Mouse (Mus musculus): ENCODE data around the gene Kcnv2. TPM values are rescaled to one million over a fixed set of nuclear protein-coding genes. Genes with fewer than 3 reads are reported as not detected.

Kcnv2 gene
- polyA plus RNA-seq, 1 experiment from 2014 or later, result 0.39 TPM

DNA sequence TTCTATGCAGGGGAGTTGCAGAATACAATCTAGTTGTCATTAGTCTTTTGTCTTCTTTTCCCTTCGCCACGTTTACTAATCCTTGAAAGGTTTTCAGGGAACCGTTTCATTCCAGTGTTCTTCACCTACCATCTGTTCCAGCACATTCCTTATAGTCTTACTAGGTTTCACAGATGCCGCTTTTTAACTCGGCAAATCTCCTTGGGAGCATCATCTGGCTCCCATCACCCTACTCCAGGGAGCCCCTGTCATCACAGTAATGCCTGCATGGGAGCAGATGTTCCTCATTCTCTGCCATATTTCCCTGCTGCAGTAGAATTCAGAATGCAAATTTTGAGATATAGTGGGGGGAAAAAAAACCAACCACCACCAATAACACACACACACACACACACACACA, 5.1 kb upstream of the Kcnv2 start:
- H3K4me3 ChIP-seq (ENCODE audit: low read length), result no peak overlapping the region
- no peaks in the 10 kb centered on the region for H3K27me3 ChIP-seq (ENCODE audit: insufficient read depth, low read length)
- no peaks in the 10 kb centered on the region for H3K9me3 ChIP-seq (ENCODE audit: low read length)
- no peak for ATAC-seq (ENCODE audit: low FRiP score, low TSS enrichment)
- H3K9ac ChIP-seq (replicated peaks; ENCODE audit: low read length), result no peak overlapping the region
- no peaks in the 10 kb centered on the region for H3K36me3 ChIP-seq (ENCODE audit: insufficient read depth, low read length)
- H3K4me1 ChIP-seq (ENCODE audit: insufficient read depth, low read length), result peaks cover under 1% of the 10 kb centered on the region; the same call in 1 of the 2 replicates
- H3K27ac ChIP-seq (ENCODE audit: low read length), result no peak overlapping the region
- WGBS, result 53% methylated on average over 5 of the region's 5 CpGs
- no peak overlapping the region for H3K4me2 ChIP-seq (replicated peaks; ENCODE audit: low read depth, low read length)

GRCm38 (mm10) chr19:27322911-27323627, 681 bp downstream of the Kcnv2 start:
- no peak for ATAC-seq (ENCODE audit: low FRiP score, low TSS enrichment)
- Histone ChIP-seq H3K4me2 (replicated peaks; ENCODE audit: low read depth, low read length) (no peak overlapping the region), H3K4me3 (ENCODE audit: low read length) (no peak overlapping the region), H3K36me3 (ENCODE audit: insufficient read depth, low read length) (no peaks in the 10 kb centered on the region), H3K27ac (ENCODE audit: low read length) (no peak overlapping the region), H3K4me1 (ENCODE audit: insufficient read depth, low read length) (peaks cover 5% of the 10 kb centered on the region; the same call in 1 of the 2 replicates), H3K9ac (replicated peaks; ENCODE audit: low read length) (0 out of 2 replicates have a peak overlapping the region, but pooled peaks have one; percentile 15), H3K27me3 (ENCODE audit: insufficient read depth, low read length) (no peaks in the 10 kb centered on the region), H3K9me3 (ENCODE audit: low read length) (no peaks in the 10 kb centered on the region)
- 94% methylated on average over 42 of the region's 42 CpGs for WGBS

DNA sequence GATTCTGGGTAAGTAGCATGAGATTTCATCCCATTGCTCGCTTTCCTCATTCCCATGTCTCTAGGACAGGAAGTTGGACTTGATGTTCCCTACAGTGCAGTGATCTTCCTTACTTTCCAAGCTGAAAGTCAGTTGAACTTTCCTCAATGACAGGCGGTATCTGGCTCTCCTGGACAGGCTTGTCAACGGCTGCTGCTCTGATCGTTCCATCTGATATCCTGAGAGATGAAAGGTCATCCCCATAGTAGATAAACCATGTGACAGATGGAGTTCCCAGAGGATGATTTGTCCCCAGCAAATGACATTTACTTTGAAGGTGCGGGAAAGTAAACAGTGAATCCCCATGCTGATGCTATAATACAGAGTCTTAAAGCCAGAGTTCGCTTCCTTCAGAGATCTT, 3.2 kb downstream of the Kcnv2 start:
- H3K36me3 ChIP-seq (ENCODE audit: insufficient read depth, low read length), result no peaks in the 10 kb centered on the region
- peaks cover 5% of the 10 kb centered on the region; the same call in 1 of the 2 replicates for H3K4me1 ChIP-seq (ENCODE audit: insufficient read depth, low read length)
- H3K4me2 ChIP-seq (replicated peaks; ENCODE audit: low read depth, low read length), result no peak overlapping the region
- no peaks in the 10 kb centered on the region for H3K27me3 ChIP-seq (ENCODE audit: insufficient read depth, low read length)
- H3K4me3 ChIP-seq (ENCODE audit: low read length), result no peak overlapping the region
- no peaks in the 10 kb centered on the region for H3K9me3 ChIP-seq (ENCODE audit: low read length)
- H3K9ac ChIP-seq (replicated peaks; ENCODE audit: low read length), result no peak overlapping the region
- ATAC-seq (ENCODE audit: low FRiP score, low TSS enrichment), result no peak
- H3K27ac ChIP-seq (ENCODE audit: low read length), result no peak overlapping the region
- WGBS, result 56% methylated on average over 6 of the region's 6 CpGs

- no peak overlapping the region for H3K4me3 ChIP-seq (ENCODE audit: low read length)
- no peaks in the 10 kb centered on the region for H3K27me3 ChIP-seq (ENCODE audit: insufficient read depth, low read length)
- H3K4me1 ChIP-seq (ENCODE audit: insufficient read depth, low read length), result peaks cover 6% of the 10 kb centered on the region
- H3K27ac ChIP-seq (ENCODE audit: low read length), result no peak overlapping the region
- no peaks in the 10 kb centered on the region for H3K9me3 ChIP-seq (ENCODE audit: low read length)
- WGBS, result 90% methylated on average over 6 of the region's 6 CpGs
- ATAC-seq (ENCODE audit: low FRiP score, low TSS enrichment), result no peak
- no peak overlapping the region for H3K9ac ChIP-seq (replicated peaks; ENCODE audit: low read length)
- no peaks in the 10 kb centered on the region for H3K36me3 ChIP-seq (ENCODE audit: insufficient read depth, low read length)
- H3K4me2 ChIP-seq (replicated peaks; ENCODE audit: low read depth, low read length), result no peak overlapping the region
Observed at GRCm38 (mm10) chr19:27327569-27327968, 5.2 kb downstream of the Kcnv2 start.

DNA sequence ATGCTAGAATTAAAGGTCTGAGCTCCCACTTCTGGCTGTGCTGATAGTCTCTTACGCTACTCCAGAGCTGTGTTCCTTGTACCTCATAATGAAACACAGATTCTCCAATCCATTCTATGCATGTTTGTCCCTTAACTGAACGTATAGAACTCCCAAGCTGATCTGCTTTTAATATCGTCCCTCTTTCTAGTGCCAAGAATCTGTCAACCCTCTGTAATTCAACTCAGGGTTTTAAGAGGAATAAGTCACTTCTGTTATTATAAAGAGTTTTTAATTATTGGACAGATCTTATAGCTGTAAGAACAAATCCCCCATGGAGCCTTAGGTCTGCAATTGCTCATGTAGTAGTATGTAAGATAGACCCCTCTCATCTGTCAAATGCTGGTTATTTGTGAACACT, 5.8 kb downstream of the Kcnv2 start:
- ATAC-seq (ENCODE audit: low FRiP score, low TSS enrichment), result no peak

DNA sequence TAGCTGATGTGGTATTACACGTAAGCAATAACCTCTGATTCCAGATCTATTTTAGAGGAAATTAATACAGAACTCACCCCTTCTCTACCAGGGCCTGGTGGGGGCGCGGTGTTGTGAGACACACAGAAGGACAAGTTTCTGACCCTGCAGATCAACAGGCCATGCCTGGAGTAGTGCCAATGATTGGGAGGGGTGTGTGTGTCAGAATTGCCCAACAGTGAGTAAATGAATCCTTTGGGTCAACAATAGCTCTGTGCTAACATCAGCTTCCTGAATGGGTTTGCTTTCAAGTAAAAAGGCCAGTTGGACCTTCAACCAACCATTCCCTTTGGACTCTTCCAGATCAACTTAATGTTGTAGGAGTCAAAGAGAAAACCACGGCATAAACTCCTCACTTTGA, 6.3 kb downstream of the Kcnv2 start:
- Histone ChIP-seq H3K36me3 (ENCODE audit: insufficient read depth, low read length) (no peaks in the 10 kb centered on the region), H3K4me1 (ENCODE audit: insufficient read depth, low read length) (peaks cover 3% of the 10 kb centered on the region; the same call in 1 of the 2 replicates), H3K4me2 (replicated peaks; ENCODE audit: low read depth, low read length) (no peak overlapping the region), H3K9ac (replicated peaks; ENCODE audit: low read length) (no peak overlapping the region), H3K27ac (ENCODE audit: low read length) (no peak overlapping the region), H3K4me3 (ENCODE audit: low read length) (no peak overlapping the region), H3K27me3 (ENCODE audit: insufficient read depth, low read length) (no peaks in the 10 kb centered on the region), H3K9me3 (ENCODE audit: low read length) (no peaks in the 10 kb centered on the region)
- no peak for ATAC-seq (ENCODE audit: low FRiP score, low TSS enrichment)
- WGBS, result 81% methylated on average over 4 of the region's 4 CpGs

More for the DNA sequence above, 5.8 kb downstream of the Kcnv2 start:
- Histone ChIP-seq H3K9ac (replicated peaks; ENCODE audit: low read length) (no peak overlapping the region), H3K4me1 (ENCODE audit: insufficient read depth, low read length) (peaks cover 3% of the 10 kb centered on the region; the same call in 1 of the 2 replicates), H3K36me3 (ENCODE audit: insufficient read depth, low read length) (no peaks in the 10 kb centered on the region), H3K27me3 (ENCODE audit: insufficient read depth, low read length) (no peaks in the 10 kb centered on the region), H3K4me2 (replicated peaks; ENCODE audit: low read depth, low read length) (no peak overlapping the region), H3K4me3 (ENCODE audit: low read length) (no peak overlapping the region), H3K27ac (ENCODE audit: low read length) (no peak overlapping the region), H3K9me3 (ENCODE audit: low read length) (no peaks in the 10 kb centered on the region)
- WGBS, result 62% methylated on average over 3 of the region's 3 CpGs

DNA sequence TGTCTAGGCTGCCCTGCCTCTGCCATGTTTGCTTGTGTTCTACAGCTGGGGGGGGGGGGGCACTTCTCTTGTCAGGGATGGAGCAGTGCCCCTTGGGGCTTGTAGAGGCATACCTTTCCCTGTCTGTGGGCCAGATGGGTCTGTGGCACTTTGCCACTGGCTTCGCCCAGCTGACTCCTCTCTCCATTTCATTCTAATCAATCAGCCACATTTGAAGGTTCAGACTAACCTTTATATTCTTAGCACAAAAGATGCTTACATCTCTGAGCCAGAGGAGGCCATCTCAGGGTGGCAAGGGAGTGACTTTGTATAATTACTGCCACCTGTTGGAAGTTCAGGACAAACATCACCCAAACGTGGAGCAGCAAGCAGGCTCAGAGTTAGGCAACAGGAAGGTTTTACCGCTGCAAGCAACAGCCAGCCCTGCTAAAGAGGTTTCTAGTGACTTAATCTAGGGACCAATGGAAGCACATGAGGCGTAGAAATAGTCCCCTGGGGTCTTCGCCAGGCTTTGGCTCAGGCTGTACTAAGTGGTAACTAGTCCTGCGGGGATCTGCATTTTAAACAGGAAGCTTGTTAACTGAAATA, 9.9 kb downstream of the Kcnv2 start:
- Histone ChIP-seq H3K4me3 (ENCODE audit: low read length) (no peak overlapping the region), H3K9me3 (ENCODE audit: low read length) (no peaks in the 10 kb centered on the region), H3K4me1 (ENCODE audit: insufficient read depth, low read length) (peaks cover 3% of the 10 kb centered on the region; the same call in 1 of the 2 replicates), H3K9ac (replicated peaks; ENCODE audit: low read length) (no peak overlapping the region), H3K27ac (ENCODE audit: low read length) (no peak overlapping the region), H3K36me3 (ENCODE audit: insufficient read depth, low read length) (no peaks in the 10 kb centered on the region), H3K27me3 (ENCODE audit: insufficient read depth, low read length) (no peaks in the 10 kb centered on the region), H3K4me2 (replicated peaks; ENCODE audit: low read depth, low read length) (no peak overlapping the region)
- no peak for ATAC-seq (ENCODE audit: low FRiP score, low TSS enrichment)
- 66% methylated on average over 6 of the region's 6 CpGs for WGBS

- Histone ChIP-seq H3K27me3 (ENCODE audit: insufficient read depth, low read length) (no peaks in the 10 kb centered on the region), H3K9me3 (ENCODE audit: low read length) (no peaks in the 10 kb centered on the region), H3K4me2 (replicated peaks; ENCODE audit: low read depth, low read length) (no peak overlapping the region), H3K4me3 (ENCODE audit: low read length) (no peak overlapping the region), H3K4me1 (ENCODE audit: insufficient read depth, low read length) (peaks cover 2% of the 10 kb centered on the region; the same call in 1 of the 2 replicates), H3K9ac (replicated peaks; ENCODE audit: low read length) (no peak overlapping the region), H3K27ac (ENCODE audit: low read length) (no peak overlapping the region), H3K36me3 (ENCODE audit: insufficient read depth, low read length) (no peaks in the 10 kb centered on the region)
- 83% methylated on average over 4 of the region's 4 CpGs for WGBS
- ATAC-seq (ENCODE audit: low FRiP score, low TSS enrichment), result no peak
Observed at GRCm38 (mm10) chr19:27336126-27336917, 13.9 kb downstream of the Kcnv2 start.

DNA sequence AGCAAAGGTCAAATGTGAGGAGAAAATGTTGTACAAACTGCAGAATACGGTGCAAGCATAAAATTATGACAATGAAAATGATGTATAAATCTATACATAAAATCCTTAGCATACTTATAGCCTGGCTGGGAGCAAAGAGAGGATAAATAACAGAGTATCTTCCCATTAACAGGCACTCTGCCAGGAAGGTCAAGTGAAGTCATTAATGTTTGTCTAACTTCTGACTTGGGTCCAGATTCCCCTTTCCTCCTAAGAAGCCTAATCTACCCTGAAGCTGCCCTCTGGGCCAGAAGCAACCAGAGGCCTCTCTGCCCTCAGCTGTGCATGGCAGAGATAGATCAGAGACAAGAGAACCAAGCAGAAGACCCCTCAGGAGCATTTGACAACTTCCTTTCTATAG, 24.1 kb downstream of the Kcnv2 start:
- Histone ChIP-seq H3K4me2 (replicated peaks; ENCODE audit: low read depth, low read length) (no peak overlapping the region), H3K36me3 (ENCODE audit: insufficient read depth, low read length) (no peaks in the 10 kb centered on the region), H3K27me3 (ENCODE audit: insufficient read depth, low read length) (no peaks in the 10 kb centered on the region), H3K9me3 (ENCODE audit: low read length) (peaks cover 3% of the 10 kb centered on the region; the same call in 1 of the 2 replicates), H3K4me1 (ENCODE audit: insufficient read depth, low read length) (no peaks in the 10 kb centered on the region), H3K9ac (replicated peaks; ENCODE audit: low read length) (no peak overlapping the region), H3K4me3 (ENCODE audit: low read length) (no peak overlapping the region), H3K27ac (ENCODE audit: low read length) (no peak overlapping the region)
- 85% methylated on average over 1 of the region's 1 CpGs for WGBS
- ATAC-seq (ENCODE audit: low FRiP score, low TSS enrichment), result no peak
